Mouse (Mus musculus): ENCODE measurements around the gene Tmem108.

DNA sequence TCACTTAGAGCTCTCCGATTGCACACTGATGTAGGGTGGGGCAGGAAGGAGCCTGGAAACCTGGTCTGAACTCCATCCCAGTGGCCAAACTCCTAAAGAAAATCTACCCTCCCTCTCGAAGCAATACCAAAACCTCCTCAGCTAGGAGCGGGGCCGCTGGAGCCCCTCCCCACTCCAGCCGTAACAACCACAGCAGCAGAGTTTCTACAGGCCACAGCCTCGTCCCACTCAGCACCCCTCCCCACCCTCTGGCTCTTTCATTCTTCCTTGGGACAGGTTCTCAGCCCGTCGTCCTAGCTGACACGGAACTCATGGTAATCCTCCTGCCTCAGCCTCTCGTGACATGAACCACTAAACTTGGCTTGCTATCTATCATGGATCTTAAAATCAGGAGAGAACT, 72.6 kb downstream of the Tmem108 start:
- TF ChIP-seq CTCF (IDR thresholded peaks at IDR 0.05; ENCODE audit: low read depth): no peak
- TF ChIP-seq EP300 (IDR thresholded peaks at IDR 0.05; ENCODE audit: low read depth): no peak

All from heart, postnatal 0 days (tissue).